Mouse (Mus musculus) heart, embryonic 15.5 days (tissue): Measurements from ENCODE around the gene Dctn3. TPM values are rescaled to one million over a fixed set of nuclear protein-coding genes. Genes with fewer than 3 reads are reported as not detected.
A peak's percentile ranks its signal among the peaks of the same experiment; 100 is the strongest.

Experiments used
- ATAC-seq: fragments of 200-750 bp; cut with Nextera tagmentation; replicated peaks from 2 replicates; pipeline ENCODE4 v1.8.0; 2017; ENCODE audit warnings: low read depth, moderate TSS enrichment; ENCODE audit not compliant: insufficient number of reproducible peaks, insufficient read depth, low FRiP score
- H3K27ac ChIP-seq: fragments of 300-500 bp; sonication (generic); 2 replicates; pipeline ENCODE4 v1.5.1; 2015; ENCODE audit warnings: mild to moderate bottlenecking, inconsistent platforms
- H3K27me3 ChIP-seq: fragments of 300-500 bp; sonication (generic); 2 replicates; pipeline ENCODE4 v1.6.1; 2015; ENCODE audit warnings: inconsistent platforms
- H3K36me3 ChIP-seq: fragments of 300-500 bp; sonication (generic); 2 replicates; pipeline ENCODE4 v1.6.1; 2015; ENCODE audit warnings: mild to moderate bottlenecking, inconsistent platforms
- H3K4me1 ChIP-seq: fragments of 300-500 bp; sonication (generic); replicated peaks from 2 replicates; pipeline ENCODE4 v1.6.1; 2015; ENCODE audit warnings: inconsistent platforms
- H3K4me2 ChIP-seq: fragments of 300-500 bp; sonication (generic); 2 replicates; pipeline ENCODE4 v1.6.1; 2015; ENCODE audit warnings: inconsistent platforms, mild to moderate bottlenecking, moderate library complexity
- H3K4me3 ChIP-seq: fragments of 300-500 bp; sonication (generic); 2 replicates; pipeline ENCODE4 v1.5.1; 2015; ENCODE audit warnings: mild to moderate bottlenecking, inconsistent platforms
- H3K9ac ChIP-seq: fragments of 300-500 bp; sonication (generic); 2 replicates; pipeline ENCODE4 v1.6.1; 2015; ENCODE audit warnings: mild to moderate bottlenecking, inconsistent platforms
- H3K9me3 ChIP-seq: fragments of 300-500 bp; sonication (generic); replicated peaks from 2 replicates; pipeline ENCODE4 v1.6.1; 2016; ENCODE audit warnings: inconsistent platforms
- WGBS: fragments of 180-500 bp; shearing (Covaris S2); methylation state at CpG from one replicate; pipeline ENCODE4 v1.1.7; 2015; ENCODE audit warnings: mixed read lengths; 5-methylcytosine and 5-hydroxymethylcytosine counted together
- polyA plus RNA-seq: library from polyadenylated mRNA; unstranded; fragments of >200 nt; fragmentation: Nextera tagmentation; extraction: Ambion mirVana; gene quantifications from 2 replicates; pipeline ENCODE4 v1.2.1, GENCODE M21; 2015

Dctn3 gene
- polyA plus RNA-seq, 1 experiment from 2014 or later: 122 TPM

DNA sequence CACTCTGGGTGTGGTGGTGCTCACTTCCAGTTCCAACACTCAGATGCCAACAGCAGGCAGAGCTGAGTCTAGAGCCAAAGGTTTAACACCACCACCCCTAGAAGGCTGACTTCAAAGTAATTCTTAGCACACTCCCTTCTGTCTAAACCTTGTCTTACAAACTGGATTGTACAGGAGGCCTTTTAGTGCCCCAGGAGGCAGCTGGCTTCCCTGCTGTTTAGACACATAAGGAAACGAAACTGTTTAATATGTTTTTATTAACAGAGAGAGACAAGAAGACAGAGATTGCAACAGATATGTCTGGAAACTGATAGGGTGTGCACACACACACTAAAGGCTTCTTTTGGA is 15.3 kb upstream of the Dctn3 start:
- 71% methylated on average over 1 of the region's 1 CpGs for WGBS
- Histone ChIP-seq H3K9ac (no peak overlapping the region), H3K27me3 (peaks cover 17% of the 10 kb centered on the region), H3K4me1 (peaks cover 11% of the 10 kb centered on the region), H3K4me3 (no peak overlapping the region), H3K9me3 (no peaks in the 10 kb centered on the region), H3K27ac (no peak overlapping the region), H3K4me2 (no peak overlapping the region), H3K36me3 (peaks cover 6% of the 10 kb centered on the region; the same call in 1 of the 2 replicates)
- ATAC-seq: no peak

DNA sequence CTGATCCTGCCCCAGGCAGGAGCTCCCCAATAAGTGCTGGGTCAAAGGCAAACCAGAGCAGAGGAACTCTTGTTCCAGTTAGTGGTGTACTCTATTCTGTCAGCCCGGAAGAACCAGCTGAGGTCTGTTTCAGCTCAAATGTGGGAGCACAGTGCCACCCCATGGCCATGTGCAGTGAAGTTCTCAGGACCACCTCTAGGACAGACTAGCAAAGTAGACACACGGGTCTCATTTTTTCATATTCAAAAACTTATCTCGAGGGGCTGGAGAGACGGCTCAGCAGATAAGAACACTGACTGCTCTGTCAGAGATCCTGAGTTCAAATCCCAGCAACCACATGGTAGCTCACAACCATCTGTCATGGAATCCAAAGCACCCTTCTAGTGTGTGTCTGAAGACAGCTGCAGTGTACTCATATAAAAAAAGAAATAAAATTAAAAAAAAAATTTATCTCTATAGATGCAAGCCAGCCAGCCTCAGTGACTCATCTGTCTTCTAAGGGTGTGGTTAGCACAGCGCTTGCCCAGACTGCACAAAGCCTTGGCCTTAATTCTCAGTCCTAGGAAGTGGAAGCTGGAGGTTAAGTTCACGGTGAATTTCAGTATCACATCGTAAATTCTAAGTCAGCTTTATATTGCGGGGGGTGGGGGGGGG is 14.8 kb upstream of the Dctn3 start:
- Histone ChIP-seq H3K9me3 (no peaks in the 10 kb centered on the region), H3K4me2 (no peak overlapping the region), H3K4me3 (no peak overlapping the region), H3K4me1 (peaks cover 11% of the 10 kb centered on the region), H3K27ac (no peak overlapping the region), H3K27me3 (peaks cover 22% of the 10 kb centered on the region), H3K36me3 (peaks cover 6% of the 10 kb centered on the region; the same call in 1 of the 2 replicates), H3K9ac (no peak overlapping the region)
- WGBS: 40% methylated on average over 8 of the region's 8 CpGs
- no peak for ATAC-seq

DNA sequence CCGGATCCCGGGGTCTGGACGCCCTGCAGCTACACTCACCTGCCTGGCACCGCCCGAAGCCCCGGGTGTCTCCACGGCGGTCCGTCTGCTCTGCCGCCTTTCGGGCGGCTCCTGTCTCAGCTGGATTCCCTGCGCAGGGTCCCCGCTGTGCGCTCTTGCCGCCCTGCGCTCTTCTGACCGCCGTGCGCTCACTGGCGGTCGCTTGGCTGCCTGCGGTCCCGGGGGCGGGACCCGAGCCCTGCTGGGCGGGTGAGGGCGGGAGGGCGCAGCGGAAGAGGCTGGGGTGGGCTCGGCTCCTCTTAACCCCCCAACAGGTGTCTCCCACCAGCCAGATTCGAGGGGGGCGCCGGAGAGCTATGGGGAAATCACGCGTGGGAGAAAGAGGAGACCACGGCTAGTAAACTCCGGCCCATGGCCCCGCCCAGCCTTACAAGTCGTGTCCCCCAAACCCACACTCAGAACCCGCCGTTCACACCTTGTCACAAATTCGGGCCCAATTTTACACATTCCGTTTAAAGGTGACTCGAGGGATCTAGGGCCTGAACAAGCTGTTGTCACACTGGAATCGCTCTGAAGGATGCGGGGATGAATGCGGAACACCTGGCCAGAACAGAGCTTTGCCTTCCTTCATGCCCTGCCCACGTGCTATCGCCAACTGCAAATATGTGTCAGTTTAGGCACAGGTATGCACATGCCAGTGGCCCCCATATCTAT is 8.2 kb upstream of the Dctn3 start, which contains the start of gene Arid3c:
Arid3c (minus strand) TSS at position 91 of the 714 bp plus-strand sequence.
- Histone ChIP-seq H3K4me2 (peak within 1 kb of the TSS; percentile 86), H3K27ac (no peak within 1 kb of the TSS), H3K36me3 (no peaks in the 10 kb centered on the region), H3K4me3 (peak within 1 kb of the TSS; percentile 46), H3K9me3 (no peaks in the 10 kb centered on the region), H3K4me1 (peaks cover 10% of the 10 kb centered on the region), H3K27me3 (peaks cover 81% of the 10 kb centered on the region), H3K9ac (peak within 1 kb of the TSS; percentile 43; the same call in 1 of the 2 replicates)
- WGBS: 2% methylated on average over 50 of the region's 50 CpGs
- ATAC-seq: 0 out of 2 replicates have a peak, but pooled peaks have one; percentile 37

DNA sequence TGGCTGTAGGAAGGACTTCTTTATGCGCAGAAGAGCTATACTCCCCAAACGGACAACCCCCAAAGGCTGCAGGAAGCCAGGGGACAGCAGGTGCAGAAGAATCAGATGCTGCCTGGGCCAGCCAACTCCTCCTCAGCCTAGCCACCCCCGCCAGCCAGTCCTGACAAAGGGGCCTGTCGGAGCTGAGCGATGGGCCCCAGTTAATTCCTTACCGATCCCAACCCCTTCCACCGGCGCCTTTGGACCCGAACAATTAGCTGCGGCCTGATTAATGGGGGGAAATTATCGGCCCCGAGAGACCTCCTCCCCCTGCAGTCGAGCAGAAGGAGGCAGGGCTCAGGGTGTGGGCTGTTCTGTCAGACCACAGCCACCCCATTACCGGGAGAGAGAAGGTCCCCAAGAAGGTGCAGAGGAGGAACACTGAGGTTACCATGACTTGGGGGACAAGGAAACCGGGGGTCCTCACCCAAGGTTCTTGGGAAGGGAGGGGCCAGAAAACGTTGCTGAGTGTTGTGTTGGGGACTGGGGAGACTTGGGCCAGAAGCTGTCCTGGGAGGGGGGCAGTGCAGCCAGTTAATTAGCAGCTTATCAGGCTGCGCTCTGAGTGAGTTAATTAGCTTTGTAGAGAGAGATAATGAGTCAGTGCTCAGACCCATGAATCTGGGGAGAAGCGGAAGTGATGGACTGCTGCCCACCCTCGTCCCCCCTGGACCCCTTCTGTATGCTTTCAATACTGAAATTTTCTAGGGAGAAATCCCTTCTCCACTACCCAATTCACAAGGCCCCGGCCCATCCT is 4.1 kb upstream of the Dctn3 start:
- no peak overlapping the region for H3K4me3 ChIP-seq
- H3K4me2 ChIP-seq: no peak overlapping the region
- no peaks in the 10 kb centered on the region for H3K36me3 ChIP-seq
- no peak overlapping the region for H3K9ac ChIP-seq
- no peak overlapping the region for H3K27ac ChIP-seq
- ATAC-seq: no peak
- H3K9me3 ChIP-seq: no peaks in the 10 kb centered on the region
- peaks cover 22% of the 10 kb centered on the region for H3K4me1 ChIP-seq
- peaks cover 82% of the 10 kb centered on the region for H3K27me3 ChIP-seq
- WGBS: 17% methylated on average over 20 of the region's 20 CpGs

DNA sequence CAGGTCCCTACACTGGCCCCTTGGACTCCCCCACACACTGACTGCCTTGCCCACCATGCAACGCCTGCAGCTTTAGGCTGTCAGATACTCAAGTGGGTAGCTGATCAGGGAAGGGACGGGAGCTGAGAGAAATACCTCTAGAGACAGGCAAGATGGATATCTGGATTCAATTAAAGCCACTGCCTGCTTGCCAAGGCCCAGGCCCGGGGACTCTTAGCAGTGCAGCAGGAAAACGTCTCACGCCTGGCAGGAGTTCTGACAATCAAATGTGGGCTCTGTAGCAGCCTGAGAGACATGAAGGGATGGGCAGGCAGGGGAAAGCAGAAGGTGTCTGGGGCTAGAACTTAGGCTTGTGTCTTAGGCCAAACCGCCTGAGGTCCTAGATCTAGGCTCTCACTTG is 6.1 kb downstream of the Dctn3 start:
- Histone ChIP-seq H3K4me1 (peaks cover 19% of the 10 kb centered on the region), H3K9me3 (no peaks in the 10 kb centered on the region), H3K9ac (no peak overlapping the region), H3K4me2 (no peak overlapping the region), H3K27me3 (no peaks in the 10 kb centered on the region), H3K36me3 (peaks cover 29% of the 10 kb centered on the region; the same call in 1 of the 2 replicates), H3K4me3 (no peak overlapping the region), H3K27ac (no peak overlapping the region)
- 57% methylated on average over 6 of the region's 6 CpGs for WGBS
- ATAC-seq: no peak

DNA sequence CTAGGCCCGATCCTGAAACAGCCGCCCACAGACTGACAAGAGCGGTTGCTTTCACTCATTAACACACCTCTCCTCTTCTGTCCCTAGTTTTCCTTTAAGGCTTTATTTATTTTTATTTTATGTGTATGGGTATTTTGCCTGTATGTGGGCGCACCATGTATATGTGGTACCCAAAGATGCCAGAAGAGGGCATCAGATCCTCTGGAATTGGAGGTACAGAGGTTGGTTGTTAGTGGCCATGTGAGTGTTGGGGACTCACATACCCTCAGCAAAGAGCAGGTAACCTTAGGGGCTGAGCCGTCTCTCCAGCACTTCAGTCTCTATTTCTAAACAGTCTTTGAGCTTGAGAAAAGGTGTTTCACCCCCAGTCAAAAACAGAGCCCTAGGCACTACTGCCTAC is 7.4 kb downstream of the Dctn3 start:
- Histone ChIP-seq H3K27ac (no peak overlapping the region), H3K27me3 (no peaks in the 10 kb centered on the region), H3K4me3 (no peak overlapping the region), H3K4me2 (no peak overlapping the region), H3K9me3 (no peaks in the 10 kb centered on the region), H3K4me1 (peaks cover 20% of the 10 kb centered on the region), H3K9ac (no peak overlapping the region), H3K36me3 (peaks cover 32% of the 10 kb centered on the region; the same call in 1 of the 2 replicates)
- ATAC-seq: no peak
- 85% methylated on average over 5 of the region's 5 CpGs for WGBS

DNA sequence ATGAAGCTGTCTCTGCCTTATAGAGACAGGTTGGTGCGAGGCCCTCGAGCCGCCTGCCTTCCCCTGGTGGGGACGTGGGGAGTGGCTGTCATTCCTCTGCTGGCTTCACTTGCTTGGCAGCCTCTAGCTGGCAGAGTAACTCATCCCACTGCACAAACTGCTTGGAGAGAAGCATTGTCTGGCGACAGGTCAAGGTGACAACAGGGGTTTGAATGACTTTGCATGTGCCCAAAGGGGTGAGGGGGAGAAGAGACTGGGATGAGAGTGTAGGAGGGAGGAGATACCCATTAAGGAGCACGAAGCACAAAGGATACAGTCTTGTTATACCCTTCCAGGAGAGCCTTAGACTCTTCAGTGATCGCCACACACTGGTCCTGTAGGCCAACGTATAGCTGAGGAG is 7.9 kb downstream of the Dctn3 start:
- Histone ChIP-seq H3K27ac (no peak overlapping the region), H3K27me3 (no peaks in the 10 kb centered on the region), H3K9me3 (no peaks in the 10 kb centered on the region), H3K4me2 (no peak overlapping the region), H3K4me1 (peaks cover 20% of the 10 kb centered on the region), H3K9ac (no peak overlapping the region), H3K4me3 (no peak overlapping the region), H3K36me3 (peaks cover 30% of the 10 kb centered on the region; the same call in 1 of the 2 replicates)
- 66% methylated on average over 8 of the region's 8 CpGs for WGBS
- no peak for ATAC-seq

DNA sequence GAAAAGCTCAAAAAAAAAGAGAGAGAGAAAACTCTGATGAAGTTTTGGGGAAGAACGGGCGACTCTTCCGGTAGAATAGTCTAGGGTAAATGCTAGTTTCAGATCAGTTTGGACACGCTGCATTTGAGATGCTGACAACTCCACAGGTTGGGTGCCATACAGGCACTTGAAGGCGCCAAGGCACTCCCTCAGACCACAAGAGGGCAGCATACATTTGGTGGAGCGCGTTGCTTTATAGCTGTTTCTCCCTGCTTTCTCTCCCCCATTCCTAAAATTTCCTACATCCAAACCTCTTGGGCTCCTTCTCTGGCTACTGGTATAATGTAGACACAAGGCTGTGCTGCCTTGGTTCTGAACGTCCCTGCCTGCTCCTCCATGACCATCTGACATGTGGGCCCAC is 8.7 kb downstream of the Dctn3 start:
- 17% methylated on average over 8 of the region's 8 CpGs for WGBS
- Histone ChIP-seq H3K27me3 (no peaks in the 10 kb centered on the region), H3K4me3 (peak overlapping the region; percentile 77), H3K9ac (no peak overlapping the region), H3K36me3 (peaks cover 23% of the 10 kb centered on the region; the same call in 1 of the 2 replicates), H3K9me3 (no peaks in the 10 kb centered on the region), H3K27ac (no peak overlapping the region), H3K4me1 (peaks cover 20% of the 10 kb centered on the region), H3K4me2 (peak overlapping the region; percentile 84)
- ATAC-seq: 0 out of 2 replicates have a peak, but pooled peaks have one; percentile 25

DNA sequence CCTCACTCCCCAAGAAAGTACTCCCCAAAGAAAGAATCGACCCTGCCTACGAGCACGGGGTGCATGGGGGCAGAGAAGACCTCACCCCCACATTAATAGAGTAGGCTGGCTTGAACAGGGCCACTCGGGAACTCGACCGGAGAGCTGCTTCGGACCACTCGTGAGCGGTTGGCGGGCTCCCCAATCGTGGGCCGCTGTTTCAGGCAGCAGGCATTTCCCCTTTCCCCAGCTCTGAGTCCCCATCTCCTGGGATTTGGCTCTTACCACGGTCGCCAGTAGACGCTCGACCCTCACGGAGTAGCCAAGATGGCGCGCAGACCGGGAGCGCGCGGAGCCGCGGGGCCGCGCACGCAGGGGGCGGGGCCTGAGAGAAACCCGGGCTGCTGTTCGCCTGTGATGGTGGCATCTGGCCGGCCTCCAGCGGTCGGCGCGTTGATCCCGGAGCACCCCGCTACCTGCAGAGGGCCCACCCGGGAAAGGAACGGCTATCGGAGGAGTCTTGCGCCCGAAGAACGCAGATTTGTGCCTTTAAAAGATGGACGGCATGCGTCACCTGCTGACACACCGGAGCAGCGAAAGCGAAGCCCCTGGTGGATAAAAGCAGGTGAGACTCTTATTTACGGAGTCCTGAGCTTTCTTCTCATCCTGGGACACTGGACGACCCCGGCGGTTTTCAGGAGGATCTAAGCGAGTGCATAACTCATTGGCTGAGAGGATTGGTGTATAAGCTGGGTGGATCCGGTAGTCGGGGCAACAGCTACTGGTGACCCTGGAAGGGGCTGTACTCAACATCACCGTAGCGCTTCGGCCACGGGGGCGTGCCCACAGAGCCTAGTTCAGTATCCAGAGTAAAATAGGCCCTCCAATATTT is 9.5 kb downstream of the Dctn3 start, which contains the start of gene Rpp25l:
Rpp25l (minus strand) TSS at position 338 of the 871 bp plus-strand sequence.
- peak within 1 kb of the TSS; percentile 81 for H3K9ac ChIP-seq
- peaks cover 18% of the 10 kb centered on the region; the same call in 1 of the 2 replicates for H3K36me3 ChIP-seq
- H3K27ac ChIP-seq: peak within 1 kb of the TSS; percentile 61
- no peaks in the 10 kb centered on the region for H3K9me3 ChIP-seq
- H3K4me3 ChIP-seq: peak within 1 kb of the TSS; percentile 77
- H3K4me2 ChIP-seq: peak within 1 kb of the TSS; percentile 84
- WGBS: under 1% methylated on average over 61 of the region's 61 CpGs
- ATAC-seq: peak; percentile 60; the same call in 1 of the 2 replicates
- peaks cover 20% of the 10 kb centered on the region for H3K4me1 ChIP-seq
- no peaks in the 10 kb centered on the region for H3K27me3 ChIP-seq

DNA sequence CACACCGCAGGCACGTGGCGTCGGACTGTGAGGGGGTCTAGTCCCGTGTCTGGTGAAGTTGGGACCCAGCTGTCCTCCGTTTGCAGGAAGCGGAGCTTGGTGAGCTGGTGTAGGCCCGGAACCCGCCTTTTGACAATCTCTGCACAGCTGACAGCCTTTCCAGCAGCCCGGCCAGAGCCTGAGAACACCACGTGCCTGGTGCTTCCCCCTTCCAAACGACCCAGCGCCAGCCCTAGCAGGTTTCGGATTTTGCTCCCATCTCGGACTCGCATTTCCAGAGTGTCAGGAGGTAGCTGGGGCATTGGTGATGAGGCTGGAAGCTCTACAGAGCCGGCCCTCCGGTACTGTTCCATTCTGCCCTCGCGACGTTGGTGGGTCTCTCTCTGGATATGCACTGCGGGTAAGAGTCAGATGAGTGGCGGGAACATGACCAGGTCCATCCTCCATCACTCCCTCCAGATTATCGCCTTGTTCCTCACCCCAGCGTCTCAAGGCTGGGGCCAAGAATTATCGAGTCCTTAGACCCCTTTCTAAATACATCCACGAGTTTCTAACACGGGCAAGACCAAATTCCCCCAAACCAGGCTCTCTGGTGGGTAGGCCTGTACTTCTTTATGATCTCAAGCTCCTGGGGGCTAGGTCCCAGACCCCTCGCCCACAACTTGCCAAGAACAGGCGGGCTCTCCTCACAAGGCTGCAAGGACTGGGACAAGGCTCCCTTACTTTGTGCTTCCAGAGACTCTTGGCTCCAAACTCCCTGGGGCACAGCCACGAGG is 10.4 kb downstream of the Dctn3 start:
- no peak for ATAC-seq
- H3K4me2 ChIP-seq: peak overlapping the region; percentile 84
- H3K4me3 ChIP-seq: peak overlapping the region; percentile 77
- peak overlapping the region; percentile 61 for H3K27ac ChIP-seq
- H3K9me3 ChIP-seq: no peaks in the 10 kb centered on the region
- WGBS: 37% methylated on average over 31 of the region's 31 CpGs
- H3K9ac ChIP-seq: peak overlapping the region; percentile 81
- H3K27me3 ChIP-seq: peaks cover 3% of the 10 kb centered on the region
- H3K4me1 ChIP-seq: peaks cover 20% of the 10 kb centered on the region
- peaks cover 10% of the 10 kb centered on the region; the same call in 1 of the 2 replicates for H3K36me3 ChIP-seq
